Mouse (Mus musculus): ENCODE data around the gene Gm3248.
"Not testable (repeated sequence)": the region's sequence is repeated elsewhere in the genome, so short reads cannot be mapped to it uniquely, and the experiment has no call there.

GRCm38 (mm10) chr14:5961102-5961501 lies 443 bp downstream of the Gm3248 start:
- TF ChIP-seq CTCF, POLR2A (IDR thresholded peaks at IDR 0.05; ENCODE audit: insufficient read depth, low read depth, low read length): not testable (repeated sequence)

All from olfactory bulb, adult 2 months (tissue).